Mouse (Mus musculus) G1E-ER4 (cell line): ENCODE data around the gene Gm20388. TPM values are rescaled to one million over a fixed set of nuclear protein-coding genes. Genes with fewer than 3 reads are reported as not detected.

Experiments
- GATA1 ChIP-seq: IDR thresholded peaks from one replicate; pipeline ENCODE4 v1.8.0; 2012; ENCODE audit warnings: low read length, inconsistent platforms
- polyA plus RNA-seq: library from polyadenylated mRNA; stranded (reverse); fragments of >175 nt; gene quantifications from 2 replicates; pipeline ENCODE4 v1.2.3, GENCODE M21; 2012

Gene Gm20388
- polyA plus RNA-seq, 1 experiment = not detected

GRCm38 (mm10) chr8:121951656-121952009 lies 2041.0 kb downstream of the Gm20388 start:
- TF ChIP-seq GATA1 = no peak

GRCm38 (mm10) chr8:121952122-121952521 lies 2041.5 kb downstream of the Gm20388 start:
- TF ChIP-seq GATA1 = no peak

- TF ChIP-seq GATA1 = no peak
These were observed 2042.2 kb downstream of the Gm20388 start for GRCm38 (mm10) chr8:121952800-121953199.

- TF ChIP-seq GATA1 = no peak
These were observed 2043.3 kb downstream of the Gm20388 start for GRCm38 (mm10) chr8:121953821-121954545.

- TF ChIP-seq GATA1 = no peak
These were observed 2044.4 kb downstream of the Gm20388 start for GRCm38 (mm10) chr8:121954981-121955555.

GRCm38 (mm10) chr8:121955825-121956500 lies 2045.3 kb downstream of the Gm20388 start:
- TF ChIP-seq GATA1 = peak; percentile 96

GRCm38 (mm10) chr8:121958395-121958794 lies 2047.8 kb downstream of the Gm20388 start:
- no peak for TF ChIP-seq GATA1

- no peak for TF ChIP-seq GATA1
These were observed 2052.3 kb downstream of the Gm20388 start for GRCm38 (mm10) chr8:121962892-121963291.

- no peak for TF ChIP-seq GATA1
These were observed 2054.3 kb downstream of the Gm20388 start for GRCm38 (mm10) chr8:121964716-121965512.

- TF ChIP-seq GATA1 = no peak
These were observed 2055.5 kb downstream of the Gm20388 start for GRCm38 (mm10) chr8:121966110-121966509.

GRCm38 (mm10) chr8:121966714-121967448 lies 2056.2 kb downstream of the Gm20388 start:
- no peak for TF ChIP-seq GATA1

GRCm38 (mm10) chr8:121967977-121968376 lies 2057.3 kb downstream of the Gm20388 start:
- TF ChIP-seq GATA1 = no peak

GRCm38 (mm10) chr8:121968542-121968941 lies 2057.9 kb downstream of the Gm20388 start:
- TF ChIP-seq GATA1 = no peak

- TF ChIP-seq GATA1 = no peak
These were observed 2059.6 kb downstream of the Gm20388 start for GRCm38 (mm10) chr8:121970225-121970624.

GRCm38 (mm10) chr8:121971488-121972058 lies 2060.9 kb downstream of the Gm20388 start:
- no peak for TF ChIP-seq GATA1
